Mouse (Mus musculus) stomach, postnatal 0 days (tissue): Measurements from ENCODE around the gene Tm9sf4. TPM values are rescaled to one million over a fixed set of nuclear protein-coding genes. Genes with fewer than 3 reads are reported as not detected.

Experiments used
- ATAC-seq: fragments of 200-750 bp; cut with Nextera tagmentation; 2 replicates; pipeline ENCODE4 v1.8.0; 2017; ENCODE audit not compliant: low FRiP score, low TSS enrichment
- DNase-seq: peaks from one replicate; pipeline ENCODE4 v3.0.0-alpha.2; 2016; ENCODE audit warnings: low spot score
- H3K27ac ChIP-seq: fragments of 300-500 bp; sonication (generic); replicated peaks from 2 replicates; pipeline ENCODE4 v1.5.1; 2014; ENCODE audit warnings: mild to moderate bottlenecking, control low read depth
- H3K27me3 ChIP-seq: fragments of 300-500 bp; sonication (generic); 2 replicates; pipeline ENCODE4 v1.6.1; 2014; ENCODE audit warnings: low read length; ENCODE audit not compliant: control insufficient read depth, insufficient read depth
- H3K36me3 ChIP-seq: fragments of 300-500 bp; sonication (generic); 2 replicates; pipeline ENCODE4 v1.6.1; 2014; ENCODE audit warnings: low read length, mixed read lengths; ENCODE audit not compliant: control insufficient read depth, insufficient read depth
- H3K4me1 ChIP-seq: fragments of 300-500 bp; sonication (generic); replicated peaks from 2 replicates; pipeline ENCODE4 v1.6.1; 2014; ENCODE audit warnings: antibody characterized with exemption; ENCODE audit not compliant: control insufficient read depth, insufficient read depth
- H3K4me2 ChIP-seq: fragments of 300-500 bp; sonication (generic); replicated peaks from 2 replicates; pipeline ENCODE4 v1.6.1; 2014; ENCODE audit warnings: low read depth, mild to moderate bottlenecking, control low read depth, moderate library complexity
- H3K4me3 ChIP-seq: fragments of 300-500 bp; sonication (generic); 2 replicates; pipeline ENCODE4 v1.5.1; 2014; ENCODE audit warnings: low read depth, low read length, control low read depth
- H3K9ac ChIP-seq: fragments of 300-500 bp; sonication (generic); 2 replicates; pipeline ENCODE4 v1.6.1; 2014; ENCODE audit warnings: mild to moderate bottlenecking, low read length, control low read depth, mixed read lengths
- H3K9me3 ChIP-seq: fragments of 300-500 bp; sonication (generic); 2 replicates; pipeline ENCODE4 v1.6.1; 2016; ENCODE audit warnings: low read length; ENCODE audit not compliant: control insufficient read depth
- CTCF ChIP-seq: IDR thresholded peaks from 2 replicates; pipeline ENCODE4 v1.5.1; 2016; ENCODE audit warnings: antibody characterized with exemption, low read depth, mild to moderate bottlenecking, moderate library complexity
- EP300 ChIP-seq: optimal IDR thresholded peaks from 2 replicates; pipeline ENCODE3; 2016; ENCODE audit warnings: antibody characterized with exemption
- WGBS: fragments of 180-500 bp; shearing (Covaris S2); extraction: QIAGEN DNeasy Blood & Tissue Kit; methylation state at CpG from one replicate; pipeline ENCODE4 v1.1.7; 2014; 5-methylcytosine and 5-hydroxymethylcytosine counted together
- polyA plus RNA-seq: library from polyadenylated mRNA; unstranded; fragments of >200 nt; fragmentation: Nextera tagmentation; extraction: Ambion mirVana; gene quantifications from 2 replicates; pipeline ENCODE4 v1.2.1, GENCODE M21; 2015

Gene Tm9sf4
- polyA plus RNA-seq, 1 experiment from 2014 or later: 45.6 TPM

- Histone ChIP-seq H3K4me1 (no peaks in the 10 kb centered on the region), H3K27ac (no peak overlapping the region)
- 62% methylated on average over 12 of the region's 12 CpGs for WGBS
Measured at GRCm38 (mm10) chr2:153259030-153259863, 98.1 kb downstream of the Tm9sf4 start.

More at GRCm38 (mm10) chr2:153259030-153259863, 98.1 kb downstream of the Tm9sf4 start:
- Histone ChIP-seq H3K9me3 (no peaks in the 10 kb centered on the region), H3K4me3 (no peak overlapping the region), H3K27me3 (no peaks in the 10 kb centered on the region), H3K36me3 (0 out of 2 replicates have a peak, but pooled peaks cover 8% of the 10 kb centered on the region), H3K4me2 (no peak overlapping the region), H3K9ac (no peak overlapping the region)
- DNase-seq (no peak), ATAC-seq (no peak; the same call in 1 of the 2 replicates)
- TF ChIP-seq EP300: no peak
- TF ChIP-seq CTCF: no peak

Other genes with a start within 250 kb of the Tm9sf4 start
- gene Mylk2, start 250.0 kb upstream of the Tm9sf4 start, polyA plus RNA-seq: 0.02 TPM in 1 of 2 replicates, not detected in the other
- 2.3 and 2.6 TPM in 2 replicates for gene Foxs1, start 228.1 kb upstream of the Tm9sf4 start, polyA plus RNA-seq
- gene Dusp15, start 209.6 kb upstream of the Tm9sf4 start, polyA plus RNA-seq: 0.27 and 0.36 TPM in 2 replicates
- gene Ttll9, start 198.8 kb upstream of the Tm9sf4 start, polyA plus RNA-seq: not detected in 2 replicates
- 66.0 and 66.8 TPM in 2 replicates for gene Pdrg1, start 145.9 kb upstream of the Tm9sf4 start, polyA plus RNA-seq
- 0.04 TPM in 1 of 2 replicates, not detected in the other for gene Xkr7, start 129.5 kb upstream of the Tm9sf4 start, polyA plus RNA-seq
- gene Ccm2l, start 95.3 kb upstream of the Tm9sf4 start, polyA plus RNA-seq: 1.1 and 1.2 TPM in 2 replicates
- 3.2 and 3.6 TPM in 2 replicates for gene Hck, start 52.8 kb upstream of the Tm9sf4 start, polyA plus RNA-seq
- 3.3 and 3.4 TPM in 2 replicates for gene Tspyl3, start 64.1 kb downstream of the Tm9sf4 start, polyA plus RNA-seq
- gene Plagl2, start 80.1 kb downstream of the Tm9sf4 start, polyA plus RNA-seq: 6.9 and 7.7 TPM in 2 replicates
- 2.6 and 2.7 TPM in 2 replicates for gene Pofut1, start 80.2 kb downstream of the Tm9sf4 start, polyA plus RNA-seq
- 3.1 and 3.2 TPM in 2 replicates for gene Kif3b, start 130.1 kb downstream of the Tm9sf4 start, polyA plus RNA-seq
- gene Asxl1, start 184.5 kb downstream of the Tm9sf4 start, polyA plus RNA-seq: 5.9 TPM in 2 replicates